Mouse (Mus musculus) cortical plate, adult 2 months (tissue): ENCODE data around the gene Zfp775.

Experiments used
- CTCF ChIP-seq: fragments of 200-500 bp; IDR thresholded peaks from 2 replicates; pipeline ENCODE4 v1.5.1; 2011; ENCODE audit warnings: mild to moderate bottlenecking, control low read depth, low read length; ENCODE audit not compliant: insufficient read depth; ENCODE audit errors: extremely low read depth
- POLR2A ChIP-seq: fragments of 200-500 bp; IDR thresholded peaks from 2 replicates; pipeline ENCODE4 v1.6.1; 2011; ENCODE audit warnings: mild to moderate bottlenecking, low read length, control low read depth; ENCODE audit not compliant: insufficient read depth; ENCODE audit errors: extremely low read depth

- TF ChIP-seq CTCF (no peak), POLR2A (no peak)
Observed at GRCm38 (mm10) chr6:48552918-48553317, 48.9 kb upstream of the Zfp775 start.
